Mouse (Mus musculus): ENCODE measurements around the gene Bcl7a. TPM values are rescaled to one million over a fixed set of nuclear protein-coding genes. Genes with fewer than 3 reads are reported as not detected.

The Bcl7a gene
- polyA plus RNA-seq, 1 experiment: 2.3 TPM

GRCm38 (mm10) chr5:123326006-123326750 is 17.5 kb upstream of the Bcl7a start:
- no peak for TF ChIP-seq GATA1 (IDR thresholded peaks at IDR 0.05; ENCODE audit: low read length)
- no peak for TF ChIP-seq TAL1 (IDR thresholded peaks at IDR 0.05; ENCODE audit: low read length)
- Histone ChIP-seq H3K4me1 (ENCODE audit: control insufficient read depth) (peaks cover 5% of the 10 kb centered on the region), H3K36me3 (ENCODE audit: control insufficient read depth) (no peaks in the 10 kb centered on the region), H3K4me3 (replicated peaks) (no peak overlapping the region), H3K9me3 (ENCODE audit: control insufficient read depth, low read length) (peaks cover 4% of the 10 kb centered on the region), H3K27me3 (ENCODE audit: control insufficient read depth) (peaks cover 4% of the 10 kb centered on the region; the same call in 1 of the 2 replicates)

DNA sequence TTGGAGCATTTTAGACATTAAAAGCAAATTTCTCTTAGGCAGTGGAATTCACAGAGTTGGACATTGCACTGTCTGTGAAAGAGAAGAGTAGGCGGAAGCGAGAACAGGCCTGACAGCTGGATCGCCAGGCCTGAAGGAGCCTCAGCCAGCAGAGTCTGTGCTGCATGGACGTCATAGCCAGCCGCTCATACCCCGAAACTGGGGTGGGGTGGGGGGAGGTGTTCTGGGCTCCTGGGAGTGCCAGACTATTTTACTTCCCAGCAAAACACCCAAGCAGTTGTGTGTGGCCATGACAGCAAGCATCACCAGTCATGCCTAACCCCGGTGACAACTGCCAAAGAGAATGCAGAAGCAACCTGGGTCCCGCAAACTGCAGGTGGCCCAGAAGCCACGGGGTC is 16.9 kb upstream of the Bcl7a start:
- Histone ChIP-seq H3K36me3 (ENCODE audit: control insufficient read depth) (no peaks in the 10 kb centered on the region), H3K27me3 (ENCODE audit: control insufficient read depth) (peaks cover 4% of the 10 kb centered on the region; the same call in 1 of the 2 replicates), H3K4me3 (replicated peaks) (no peak overlapping the region), H3K9me3 (ENCODE audit: control insufficient read depth, low read length) (no peaks in the 10 kb centered on the region; the same call in 1 of the 2 replicates), H3K4me1 (ENCODE audit: control insufficient read depth) (peaks cover 5% of the 10 kb centered on the region)
- no peak for TF ChIP-seq GATA1 (IDR thresholded peaks at IDR 0.05; ENCODE audit: low read length)

GRCm38 (mm10) chr5:123327686-123328085 is 15.9 kb upstream of the Bcl7a start:
- Histone ChIP-seq H3K4me3 (replicated peaks) (no peak overlapping the region), H3K27me3 (ENCODE audit: control insufficient read depth) (peaks cover 4% of the 10 kb centered on the region; the same call in 1 of the 2 replicates), H3K36me3 (ENCODE audit: control insufficient read depth) (no peaks in the 10 kb centered on the region), H3K4me1 (ENCODE audit: control insufficient read depth) (peaks cover 4% of the 10 kb centered on the region), H3K9me3 (ENCODE audit: control insufficient read depth, low read length) (no peaks in the 10 kb centered on the region)
- TF ChIP-seq TAL1 (IDR thresholded peaks at IDR 0.05; ENCODE audit: low read length) (no peak), GATA1 (IDR thresholded peaks at IDR 0.05; ENCODE audit: low read length) (no peak)

- H3K4me1 ChIP-seq (ENCODE audit: control insufficient read depth): peaks cover 4% of the 10 kb centered on the region
- no peaks in the 10 kb centered on the region for H3K27me3 ChIP-seq (ENCODE audit: control insufficient read depth)
- H3K36me3 ChIP-seq (ENCODE audit: control insufficient read depth): no peaks in the 10 kb centered on the region
- no peaks in the 10 kb centered on the region for H3K9me3 ChIP-seq (ENCODE audit: control insufficient read depth, low read length)
- TF ChIP-seq TAL1 (IDR thresholded peaks at IDR 0.05; ENCODE audit: low read length) (no peak), GATA1 (IDR thresholded peaks at IDR 0.05; ENCODE audit: low read length) (no peak)
- no peak overlapping the region for H3K4me3 ChIP-seq (replicated peaks)
These were observed 10.1 kb upstream of the Bcl7a start for GRCm38 (mm10) chr5:123333566-123333965.

GRCm38 (mm10) chr5:123336205-123336961 is 7.3 kb upstream of the Bcl7a start:
- Histone ChIP-seq H3K27me3 (ENCODE audit: control insufficient read depth) (no peaks in the 10 kb centered on the region), H3K9me3 (ENCODE audit: control insufficient read depth, low read length) (no peaks in the 10 kb centered on the region), H3K36me3 (ENCODE audit: control insufficient read depth) (no peaks in the 10 kb centered on the region), H3K4me3 (replicated peaks) (no peak overlapping the region), H3K4me1 (ENCODE audit: control insufficient read depth) (peaks cover 14% of the 10 kb centered on the region)
- TF ChIP-seq GATA1 (IDR thresholded peaks at IDR 0.05; ENCODE audit: low read length) (no peak), TAL1 (IDR thresholded peaks at IDR 0.05; ENCODE audit: low read length) (no peak)

GRCm38 (mm10) chr5:123338463-123338862 is 5.2 kb upstream of the Bcl7a start:
- TF ChIP-seq TAL1 (IDR thresholded peaks at IDR 0.05; ENCODE audit: low read length) (no peak), GATA1 (IDR thresholded peaks at IDR 0.05; ENCODE audit: low read length) (no peak)
- Histone ChIP-seq H3K4me1 (ENCODE audit: control insufficient read depth) (peaks cover 16% of the 10 kb centered on the region), H3K36me3 (ENCODE audit: control insufficient read depth) (no peaks in the 10 kb centered on the region), H3K27me3 (ENCODE audit: control insufficient read depth) (no peaks in the 10 kb centered on the region), H3K4me3 (replicated peaks) (no peak overlapping the region), H3K9me3 (ENCODE audit: control insufficient read depth, low read length) (no peaks in the 10 kb centered on the region)

DNA sequence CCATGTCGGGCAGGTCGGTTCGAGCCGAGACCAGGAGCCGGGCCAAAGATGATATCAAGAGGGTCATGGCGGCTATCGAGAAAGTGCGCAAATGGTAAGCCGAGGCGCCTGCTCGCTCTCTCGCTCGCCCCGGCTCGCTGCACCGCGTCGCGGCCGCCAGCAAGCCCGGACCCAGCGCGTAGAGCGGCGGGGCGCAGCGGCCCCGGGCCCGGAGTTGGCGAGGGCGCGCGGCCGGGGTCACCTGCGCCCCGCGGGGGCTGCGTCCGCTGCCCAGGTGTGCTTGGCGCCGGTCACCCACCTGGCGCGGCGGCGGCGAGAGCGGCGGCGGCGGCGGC is 961 bp downstream of the Bcl7a start:
- H3K4me1 ChIP-seq (ENCODE audit: control insufficient read depth): peaks cover 41% of the 10 kb centered on the region
- peaks cover 15% of the 10 kb centered on the region for H3K36me3 ChIP-seq (ENCODE audit: control insufficient read depth)
- TF ChIP-seq TAL1 (IDR thresholded peaks at IDR 0.05; ENCODE audit: low read length) (no peak), GATA1 (IDR thresholded peaks at IDR 0.05; ENCODE audit: low read length) (no peak)
- no peaks in the 10 kb centered on the region for H3K27me3 ChIP-seq (ENCODE audit: control insufficient read depth)
- peak overlapping the region; percentile 85 for H3K4me3 ChIP-seq (replicated peaks)
- H3K9me3 ChIP-seq (ENCODE audit: control insufficient read depth, low read length): no peaks in the 10 kb centered on the region

- Histone ChIP-seq H3K4me3 (replicated peaks) (peak overlapping the region; percentile 85), H3K4me1 (ENCODE audit: control insufficient read depth) (peaks cover 43% of the 10 kb centered on the region), H3K9me3 (ENCODE audit: control insufficient read depth, low read length) (no peaks in the 10 kb centered on the region), H3K36me3 (ENCODE audit: control insufficient read depth) (peaks cover 15% of the 10 kb centered on the region), H3K27me3 (ENCODE audit: control insufficient read depth) (no peaks in the 10 kb centered on the region)
- TF ChIP-seq GATA1 (IDR thresholded peaks at IDR 0.05; ENCODE audit: low read length): no peak
- no peak for TF ChIP-seq TAL1 (IDR thresholded peaks at IDR 0.05; ENCODE audit: low read length)
These were observed 1.6 kb downstream of the Bcl7a start for GRCm38 (mm10) chr5:123344963-123345852.
